Mouse (Mus musculus) CH12.LX (cell line): ENCODE measurements around the gene 5330417C22Rik. TPM values are rescaled to one million over a fixed set of nuclear protein-coding genes. Genes with fewer than 3 reads are reported as not detected.

Source experiments
- DNase-seq: peaks from one replicate; pipeline ENCODE4 v3.0.0-alpha.2; 2013; ENCODE audit errors: extremely low read depth
- H3K27ac ChIP-seq: 2 replicates; pipeline ENCODE4 v1.5.1; 2012; ENCODE audit warnings: low read depth, mild to moderate bottlenecking, control low read depth, moderate library complexity; ENCODE audit not compliant: insufficient read depth
- H3K27me3 ChIP-seq: replicated peaks from 2 replicates; pipeline ENCODE3; 2012; ENCODE audit warnings: inconsistent platforms
- H3K36me3 ChIP-seq, 2 experiments: replicated peaks in 1 of 2; 2 replicates each; pipeline versions ENCODE3 to v1.6.1; 2012; ENCODE audit warnings: inconsistent platforms in 1 of 2, low read length in 1 of 2, mild to moderate bottlenecking in 1 of 2, mixed read lengths in 1 of 2, moderate library complexity in 1 of 2; ENCODE audit not compliant: control insufficient read depth in 1 of 2, insufficient read depth in 1 of 2
- H3K4me1 ChIP-seq, 2 experiments: 2 replicates each; pipeline ENCODE4 v1.6.1; 2012; ENCODE audit warnings: inconsistent platforms in 1 of 2, moderate library complexity in 1 of 2; ENCODE audit not compliant: insufficient read depth in 2 of 2, control insufficient read depth in 1 of 2
- H3K4me2 ChIP-seq: 2 replicates; pipeline ENCODE4 v1.6.1; 2012; ENCODE audit warnings: low read depth, mild to moderate bottlenecking, control low read depth; ENCODE audit not compliant: poor library complexity, insufficient read depth, severe bottlenecking
- H3K4me3 ChIP-seq, 3 experiments: fragments of 150-350 bp in 1 of 3; sonication (generic) in 1 of 3; replicated peaks in 1 of 3; 2 replicates each; pipeline versions ENCODE3 to v1.5.1; 2011 to 2012; ENCODE audit warnings: low read depth in 2 of 3, low read length in 2 of 3, mild to moderate bottlenecking in 2 of 3, moderate library complexity in 2 of 3, control low read depth in 1 of 3, improper control_type of control experiment in 1 of 3, inconsistent platforms in 1 of 3, mixed read lengths in 1 of 3; ENCODE audit not compliant: poor library complexity in 1 of 3
- H3K79me2 ChIP-seq: replicated peaks from 2 replicates; pipeline ENCODE4 v1.6.1; 2012; ENCODE audit warnings: mild to moderate bottlenecking, moderate library complexity; ENCODE audit not compliant: control insufficient read depth, poor library complexity, insufficient read depth, severe bottlenecking; ENCODE audit errors: extremely low read depth
- H3K9ac ChIP-seq: 2 replicates; pipeline ENCODE4 v1.6.1; 2012; ENCODE audit warnings: low read depth, mild to moderate bottlenecking, control low read depth, moderate library complexity; ENCODE audit not compliant: insufficient read depth
- H3K9me3 ChIP-seq: replicated peaks from 2 replicates; pipeline ENCODE3; 2012; ENCODE audit warnings: low read length, inconsistent platforms, mixed read lengths
- BHLHE40 ChIP-seq: IDR thresholded peaks from 2 replicates; pipeline ENCODE4 v1.6.1; 2011; ENCODE audit warnings: mild to moderate bottlenecking, low read depth, low read length, improper control_type of control experiment
- CHD1 ChIP-seq: IDR thresholded peaks from 2 replicates; pipeline ENCODE4 v1.6.1; 2012; ENCODE audit warnings: low read depth, low read length, improper control_type of control experiment, inconsistent platforms
- CHD2 ChIP-seq: IDR thresholded peaks from 2 replicates; pipeline ENCODE4 v1.6.1; 2011; ENCODE audit warnings: low read length, improper control_type of control experiment
- CTCF ChIP-seq, 2 experiments: IDR thresholded peaks in 1 of 2; conservative IDR thresholded peaks in 1 of 2; 2 replicates each; pipeline ENCODE4 v1.5.1; 2011 to 2012; ENCODE audit warnings: low read depth in 2 of 2, low read length in 2 of 2, improper control_type of control experiment in 1 of 2, inconsistent platforms in 1 of 2, mild to moderate bottlenecking in 1 of 2, moderate library complexity in 1 of 2
- ELF1 ChIP-seq: IDR thresholded peaks from 2 replicates; pipeline ENCODE4 v1.6.1; 2014; ENCODE audit warnings: low read depth, mild to moderate bottlenecking, inconsistent platforms, low read length, improper control_type of control experiment
- ETS1 ChIP-seq: conservative IDR thresholded peaks from 2 replicates; pipeline ENCODE4 v1.6.1; 2012; ENCODE audit warnings: low read depth, mild to moderate bottlenecking, inconsistent platforms, low read length, improper control_type of control experiment, moderate library complexity
- HCFC1 ChIP-seq: IDR thresholded peaks from 2 replicates; pipeline ENCODE4 v1.6.1; 2012; ENCODE audit warnings: low read depth, mild to moderate bottlenecking, inconsistent platforms, low read length, improper control_type of control experiment
- IRF4 ChIP-seq: IDR thresholded peaks from 2 replicates; pipeline ENCODE4 v1.6.1; 2014; ENCODE audit warnings: low read depth, mild to moderate bottlenecking, inconsistent platforms, low read length, improper control_type of control experiment
- JUN ChIP-seq: IDR thresholded peaks from 2 replicates; pipeline ENCODE4 v1.6.1; 2011; ENCODE audit warnings: low read depth, mild to moderate bottlenecking, low read length, improper control_type of control experiment, moderate library complexity; ENCODE audit not compliant: insufficient read depth
- KAT2A ChIP-seq: IDR thresholded peaks from 2 replicates; pipeline ENCODE4 v1.6.1; 2012; ENCODE audit warnings: low read length, improper control_type of control experiment, inconsistent platforms; ENCODE audit not compliant: insufficient replicate concordance
- MAFK ChIP-seq: IDR thresholded peaks from 2 replicates; pipeline ENCODE4 v1.6.1; 2011; ENCODE audit warnings: low read length, improper control_type of control experiment; ENCODE audit not compliant: insufficient replicate concordance
- MAX ChIP-seq: IDR thresholded peaks from 2 replicates; pipeline ENCODE4 v1.6.1; 2011; ENCODE audit warnings: low read length, improper control_type of control experiment
- MAZ ChIP-seq: IDR thresholded peaks from 2 replicates; pipeline ENCODE4 v1.6.1; 2012; ENCODE audit warnings: low read depth, mild to moderate bottlenecking, inconsistent platforms, low read length, improper control_type of control experiment, moderate library complexity
- MEF2A ChIP-seq: IDR thresholded peaks from 2 replicates; pipeline ENCODE4 v1.6.1; 2014; ENCODE audit warnings: low read depth, mild to moderate bottlenecking, inconsistent platforms, low read length, improper control_type of control experiment, borderline replicate concordance
- MXI1 ChIP-seq: IDR thresholded peaks from 2 replicates; pipeline ENCODE4 v1.6.1; 2011; ENCODE audit warnings: mild to moderate bottlenecking, low read depth, low read length, improper control_type of control experiment
- MYC ChIP-seq: IDR thresholded peaks from 2 replicates; pipeline ENCODE4 v1.6.1; 2011; ENCODE audit warnings: low read depth, mild to moderate bottlenecking, improper control_type of control experiment, low read length
- NRF1 ChIP-seq: IDR thresholded peaks from 2 replicates; pipeline ENCODE4 v1.6.1; 2014; ENCODE audit warnings: low read depth, mild to moderate bottlenecking, inconsistent platforms, low read length, improper control_type of control experiment, moderate library complexity
- PAX5 ChIP-seq: IDR thresholded peaks from 2 replicates; pipeline ENCODE4 v1.6.1; 2012; ENCODE audit warnings: low read length, inconsistent platforms, mixed read lengths
- POLR2A ChIP-seq: IDR thresholded peaks from 2 replicates; pipeline ENCODE4 v1.6.1; 2011; ENCODE audit warnings: low read depth, mild to moderate bottlenecking, improper control_type of control experiment, low read length
- POLR2AphosphoS2 ChIP-seq: IDR thresholded peaks from 2 replicates; pipeline ENCODE4 v1.6.1; 2011; ENCODE audit warnings: low read depth, low read length, improper control_type of control experiment
- RAD21 ChIP-seq: IDR thresholded peaks from 2 replicates; pipeline ENCODE4 v1.6.1; 2011; ENCODE audit warnings: low read depth, mild to moderate bottlenecking, low read length, improper control_type of control experiment, moderate library complexity
- RCOR1 ChIP-seq: conservative IDR thresholded peaks from 2 replicates; pipeline ENCODE4 v1.6.1; 2012; ENCODE audit warnings: low read depth, mild to moderate bottlenecking, inconsistent platforms, low read length, improper control_type of control experiment
- SIN3A ChIP-seq: IDR thresholded peaks from 2 replicates; pipeline ENCODE4 v1.6.1; 2012; ENCODE audit warnings: low read length, improper control_type of control experiment, inconsistent platforms
- SMC3 ChIP-seq: IDR thresholded peaks from 2 replicates; pipeline ENCODE4 v1.6.1; 2011; ENCODE audit warnings: low read depth, low read length, improper control_type of control experiment
- TCF12 ChIP-seq: IDR thresholded peaks from 2 replicates; pipeline ENCODE4 v1.6.1; 2014; ENCODE audit warnings: low read depth, mild to moderate bottlenecking, inconsistent platforms, low read length, improper control_type of control experiment
- UBTF ChIP-seq: IDR thresholded peaks from 2 replicates; pipeline ENCODE4 v1.6.1; 2012; ENCODE audit warnings: low read depth, mild to moderate bottlenecking, inconsistent platforms, low read length, improper control_type of control experiment, moderate library complexity
- USF1 ChIP-seq: IDR thresholded peaks from 2 replicates; pipeline ENCODE4 v1.6.1; 2014; ENCODE audit warnings: low read depth, mild to moderate bottlenecking, inconsistent platforms, low read length, improper control_type of control experiment
- USF2 ChIP-seq: conservative IDR thresholded peaks from 2 replicates; pipeline ENCODE4 v1.6.1; 2011; ENCODE audit warnings: low read depth, low read length, improper control_type of control experiment
- ZKSCAN1 ChIP-seq: IDR thresholded peaks from 2 replicates; pipeline ENCODE4 v1.6.1; 2012; ENCODE audit warnings: low read depth, inconsistent platforms, low read length, improper control_type of control experiment, borderline replicate concordance
- ZMIZ1 ChIP-seq: IDR thresholded peaks from 2 replicates; pipeline ENCODE4 v1.6.1; 2012; ENCODE audit warnings: low read depth, mild to moderate bottlenecking, inconsistent platforms, low read length, improper control_type of control experiment
- ZNF384 ChIP-seq: IDR thresholded peaks from 2 replicates; pipeline ENCODE4 v1.6.1; 2012; ENCODE audit warnings: low read depth, low read length, improper control_type of control experiment, inconsistent platforms
- dilution Hi-C: fragments of 300-500 bp; cut with MboI; formaldehyde crosslinking; loops from 2 replicates; pipeline ENCODE4 v1.14.3; 2020; ENCODE audit warnings: low sequenced_read_pairs; ENCODE audit not compliant: extremely low pct_unique_long_range_greater_than_20kb, extremely low pct_ligation_motif_present
- in situ Hi-C: fragments of 300-500 bp; cut with MboI; formaldehyde crosslinking; loops from 3 replicates; pipeline ENCODE4 v1.14.3; 2019; ENCODE audit warnings: low sequenced_read_pairs, low pct_ligation_motif_present, low pct_unique_long_range_greater_than_20kb, mixed read lengths
- polyA plus RNA-seq: library from polyadenylated mRNA; unstranded; fragments of >175 nt; gene quantifications from 2 replicates; pipeline ENCODE4 v1.2.1, GENCODE M21; 2012; ENCODE audit warnings: low read depth; ENCODE audit not compliant: insufficient read length
- total RNA-seq, 2 experiments: library from RNA; depleted of rRNA; stranded (reverse); fragments of 300-350 nt in 1 of 2; fragments of >200 nt in 1 of 2; gene quantifications; 2 replicates each; pipeline ENCODE4 v1.2.3; 2012 to 2014

5330417C22Rik gene
- total and polyA plus RNA-seq, 3 experiments, result 0.05 to 0.27 (median 0.17) TPM

- no peak for TF ChIP-seq TCF12
- TF ChIP-seq RAD21, result no peak
- TF ChIP-seq MXI1, result no peak
- TF ChIP-seq PAX5, result no peak
- no peak for TF ChIP-seq IRF4
- 0 out of 2 replicates have a peak, but pooled peaks have one; percentile 15 for TF ChIP-seq ZKSCAN1
- TF ChIP-seq SIN3A, result no peak
- no peak for TF ChIP-seq CTCF (conservative IDR thresholded peaks at IDR 0.05 in 1 of 2, IDR thresholded peaks at IDR 0.05 in 1 of 2; ENCODE audit: low read depth in 2 of 2, low read length in 2 of 2)
- TF ChIP-seq MAZ, result no peak
- no peak for TF ChIP-seq MAFK
- TF ChIP-seq USF2, result no peak
- TF ChIP-seq JUN, result no peak
- no peak for TF ChIP-seq CHD2
- TF ChIP-seq POLR2AphosphoS2, result no peak
- TF ChIP-seq MAX, result 0 out of 2 replicates have a peak, but pooled peaks have one; percentile 45
- no peak for TF ChIP-seq USF1
These were observed 36.1 kb upstream of the 5330417C22Rik start (continued) for GRCm38 (mm10) chr3:108572309-108573010.

DNA sequence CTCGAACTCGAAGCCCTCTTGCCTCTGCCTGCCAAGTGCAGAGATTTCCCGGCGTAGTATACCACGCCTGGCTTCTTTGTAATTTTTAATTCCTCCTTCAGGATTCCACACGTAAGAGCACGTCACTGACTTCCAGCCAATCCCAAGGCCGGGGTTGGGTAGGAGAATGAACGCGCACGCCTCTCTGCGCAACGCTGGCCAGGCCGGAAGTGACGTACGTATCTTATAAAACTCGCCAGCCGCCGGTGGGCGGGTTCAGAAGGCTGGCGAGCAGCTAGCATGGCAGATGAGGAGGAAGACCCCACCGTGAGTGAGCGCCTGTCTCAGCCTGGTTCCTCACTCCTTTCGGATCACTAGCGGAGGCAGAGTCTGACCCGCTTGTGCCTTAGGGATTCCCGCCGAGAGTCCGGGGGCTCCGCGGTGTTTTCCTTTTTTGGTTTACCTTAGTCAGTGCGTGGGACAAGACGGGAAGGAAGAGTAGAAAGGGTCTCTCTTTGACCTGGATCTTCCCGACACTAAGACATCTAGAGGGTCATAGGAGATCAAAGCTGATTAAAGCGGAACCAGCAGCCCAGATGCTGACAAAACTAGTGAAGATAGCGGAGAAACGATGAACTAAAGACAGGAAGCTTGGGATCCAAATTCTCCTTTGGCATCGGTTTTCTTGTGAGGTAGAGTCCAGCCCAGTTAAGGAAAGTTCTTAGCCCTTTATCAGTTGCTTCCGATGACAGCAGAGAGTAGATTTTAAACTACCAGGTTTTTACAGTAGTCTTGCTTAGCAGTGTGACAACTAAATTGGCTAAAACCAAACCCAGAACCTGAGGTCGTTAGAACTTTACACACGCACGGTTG, 35.3 kb upstream of the 5330417C22Rik start, which contains the start of gene Taf13:
Gene Taf13 (plus strand): TSS at position 256 of the 852 bp plus-strand sequence.
- Histone ChIP-seq H3K9ac (peak within 1 kb of the TSS; percentile 90), H3K79me2 (0 out of 2 replicates have a peak, but pooled peaks cover 2% of the 10 kb centered on the region), H3K27me3 (peaks cover 3% of the 10 kb centered on the region), H3K4me2 (peak within 1 kb of the TSS; percentile 98), H3K4me1 (peaks cover 6 to 31% of the 10 kb centered on the region in 2 experiments), H3K27ac (no peak within 1 kb of the TSS), H3K36me3 (no peaks in the 10 kb centered on the region), H3K9me3 (no peaks in the 10 kb centered on the region), H3K4me3 (peak within 1 kb of the TSS; percentile 68 to 86 (median 84))
- in situ Hi-C loops (no loop called here), dilution Hi-C loops (no loop called here)
- peak; percentile 97 for DNase-seq
- TF ChIP-seq MAX (peak; percentile 48; the same call in 1 of the 2 replicates), MXI1 (peak; percentile 85), ZNF384 (no peak), NRF1 (peak; percentile 87), ZKSCAN1 (no peak), CTCF (conservative IDR thresholded peaks at IDR 0.05 in 1 of 2, IDR thresholded peaks at IDR 0.05 in 1 of 2; ENCODE audit: low read depth in 2 of 2, low read length in 2 of 2) (no peak), RCOR1 (no peak), MYC (no peak), JUN (no peak), USF2 (no peak), UBTF (no peak), PAX5 (no peak), ETS1 (no peak), USF1 (no peak), POLR2A (peak; percentile 100), ELF1 (peak; percentile 68), IRF4 (0 out of 2 replicates have a peak, but pooled peaks have one; percentile 20), TCF12 (peak; percentile 97), BHLHE40 (peak; percentile 23; the same call in 1 of the 2 replicates), MEF2A (peak; percentile 40; the same call in 1 of the 2 replicates), KAT2A (0 out of 2 replicates have a peak, but pooled peaks have one; percentile 37), SMC3 (no peak), HCFC1 (peak; percentile 73), CHD1 (no peak; the same call in 1 of the 2 replicates), MAZ (no peak), ZMIZ1 (peak; percentile 99)
